Mouse (Mus musculus): ENCODE results near the gene Col4a3bp.

GRCm38 (mm10) chr13:96599182-96599581, 56.8 kb downstream of the Col4a3bp start:
- no peak for TF ChIP-seq CTCF (IDR thresholded peaks at IDR 0.05; ENCODE audit: borderline replicate concordance, insufficient read depth, low read depth, low read length)
- TF ChIP-seq POLR2A (IDR thresholded peaks at IDR 0.05; ENCODE audit: borderline replicate concordance, insufficient read depth, low read length) = no peak

All from cerebellum, adult 2 months (tissue).